Mouse (Mus musculus) layer of hippocampus, adult 11-12 months (tissue): ENCODE measurements around the gene Hoxa7.

Source experiments
- DNase-seq: peaks from one replicate; pipeline ENCODE4 v3.0.0; 2022; ENCODE audit warnings: low spot score

Hoxa7 gene

DNA sequence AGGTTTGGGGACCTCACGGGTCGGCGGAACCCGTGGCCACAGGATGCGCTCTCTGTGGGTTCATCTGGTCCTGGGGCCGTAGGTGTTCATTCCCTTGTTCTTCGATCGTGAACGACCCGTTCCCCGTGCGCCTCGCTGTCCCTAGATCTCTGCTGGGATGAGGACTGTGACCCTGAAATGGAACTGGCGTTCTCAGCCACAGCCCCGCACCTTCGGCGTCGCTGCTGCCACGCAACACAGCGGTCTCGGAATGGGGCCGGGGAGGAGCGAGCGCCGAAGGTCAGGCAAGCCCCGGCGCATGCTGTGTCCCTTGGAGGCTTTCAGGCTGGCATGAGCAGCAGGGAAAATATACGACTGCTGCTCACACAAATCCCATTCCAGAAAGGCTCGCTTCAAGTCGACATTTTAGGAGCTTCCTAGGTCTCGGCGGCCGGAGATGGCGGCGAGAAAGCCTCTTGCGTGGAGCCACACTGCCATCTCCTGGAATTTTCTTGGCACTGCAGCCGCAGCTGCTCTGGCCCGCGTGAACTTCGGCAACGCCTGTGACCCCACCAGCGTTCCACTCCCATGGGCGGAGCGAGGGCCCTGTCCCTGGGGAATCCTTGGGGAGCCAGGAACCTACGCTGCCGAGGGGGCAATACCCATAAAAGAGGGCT, at the start of gene Hoxa7:
TSS of gene Hoxa7 (minus strand) at position 518 of the 656 bp plus-strand sequence.
- peak; percentile 81 for DNase-seq

- DNase-seq = peak; percentile 60
These were observed 49.1 kb upstream of the Hoxa7 start for GRCm38 (mm10) chr6:52270494-52271480.

DNA sequence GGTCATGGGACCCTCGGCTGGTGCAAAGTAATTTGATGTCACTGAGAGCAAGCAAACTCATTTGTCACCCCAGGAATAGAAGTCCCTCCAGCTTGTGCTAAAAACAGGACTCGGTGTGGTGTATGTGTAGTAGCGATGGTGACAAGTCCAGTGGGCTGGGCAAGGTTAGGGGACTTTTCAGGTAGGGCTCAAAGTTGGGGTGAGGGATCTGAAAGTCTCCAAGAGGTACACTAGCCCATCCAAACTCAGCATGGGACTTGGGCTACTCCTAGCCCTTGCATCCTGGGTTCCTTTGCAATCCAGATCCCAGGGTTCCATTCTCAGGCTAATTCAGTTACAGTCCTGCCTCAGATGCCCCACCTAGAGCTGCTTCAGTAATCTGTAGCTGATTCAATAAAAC, 47.1 kb upstream of the Hoxa7 start:
- DNase-seq = no peak

DNA sequence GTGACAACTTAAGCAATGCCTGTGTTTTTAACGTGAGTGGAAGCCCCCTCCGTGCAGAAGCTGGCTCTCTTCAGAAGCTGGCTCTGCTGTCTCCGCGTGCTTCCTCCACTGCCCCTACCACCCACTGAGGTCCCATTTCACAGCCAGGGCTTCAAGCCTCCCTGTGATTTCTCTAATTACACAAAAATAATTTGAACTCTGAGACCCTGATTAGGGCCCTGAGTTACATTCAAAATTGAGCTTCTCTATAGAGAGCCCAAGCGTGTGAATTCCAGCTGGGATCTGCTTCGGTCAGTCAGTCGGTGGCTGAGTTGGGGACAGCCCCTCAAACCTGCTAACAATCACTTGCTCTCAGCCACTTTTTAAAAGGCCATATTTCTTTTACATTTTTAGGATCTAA, 46.7 kb upstream of the Hoxa7 start:
- DNase-seq = no peak

- DNase-seq = no peak
These were observed 46.0 kb upstream of the Hoxa7 start for GRCm38 (mm10) chr6:52267691-52268090.

DNA sequence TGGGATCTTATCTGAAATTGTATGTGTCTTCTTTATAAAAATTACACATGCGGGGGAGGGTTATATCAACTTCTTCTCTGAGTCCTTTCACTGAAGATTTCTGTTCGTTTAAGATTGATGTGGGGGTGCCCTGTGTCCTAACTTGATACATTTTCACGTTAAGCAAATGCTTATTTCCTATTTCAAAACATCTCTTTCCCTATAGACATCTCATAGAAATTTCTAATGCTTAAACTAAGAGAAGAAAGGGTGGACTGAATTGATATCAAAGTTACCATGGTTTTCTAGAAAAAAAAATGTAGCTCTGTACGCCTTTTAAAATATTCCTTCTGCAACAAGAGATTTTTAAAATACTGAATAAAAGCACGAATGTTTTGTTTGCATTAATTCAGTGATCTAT, 45.6 kb upstream of the Hoxa7 start:
- no peak for DNase-seq

DNA sequence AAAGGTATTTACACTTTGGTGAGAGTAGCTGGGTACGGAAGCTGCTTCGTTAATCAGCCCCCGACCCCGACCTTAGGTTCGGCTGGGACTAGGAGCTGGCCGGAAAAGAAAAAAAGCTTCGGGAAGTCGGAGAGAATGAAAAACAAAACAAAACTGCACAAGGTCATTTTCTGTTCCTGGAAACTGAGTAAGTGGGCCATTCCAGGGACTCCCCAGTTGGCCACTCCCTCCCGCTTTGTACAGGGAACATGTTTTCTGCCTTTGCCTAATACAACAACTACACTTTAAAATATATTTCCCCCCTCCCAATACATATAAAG, 45.0 kb upstream of the Hoxa7 start:
- no peak for DNase-seq

GRCm38 (mm10) chr6:52265913-52266665, 44.4 kb upstream of the Hoxa7 start:
- DNase-seq = no peak

DNA sequence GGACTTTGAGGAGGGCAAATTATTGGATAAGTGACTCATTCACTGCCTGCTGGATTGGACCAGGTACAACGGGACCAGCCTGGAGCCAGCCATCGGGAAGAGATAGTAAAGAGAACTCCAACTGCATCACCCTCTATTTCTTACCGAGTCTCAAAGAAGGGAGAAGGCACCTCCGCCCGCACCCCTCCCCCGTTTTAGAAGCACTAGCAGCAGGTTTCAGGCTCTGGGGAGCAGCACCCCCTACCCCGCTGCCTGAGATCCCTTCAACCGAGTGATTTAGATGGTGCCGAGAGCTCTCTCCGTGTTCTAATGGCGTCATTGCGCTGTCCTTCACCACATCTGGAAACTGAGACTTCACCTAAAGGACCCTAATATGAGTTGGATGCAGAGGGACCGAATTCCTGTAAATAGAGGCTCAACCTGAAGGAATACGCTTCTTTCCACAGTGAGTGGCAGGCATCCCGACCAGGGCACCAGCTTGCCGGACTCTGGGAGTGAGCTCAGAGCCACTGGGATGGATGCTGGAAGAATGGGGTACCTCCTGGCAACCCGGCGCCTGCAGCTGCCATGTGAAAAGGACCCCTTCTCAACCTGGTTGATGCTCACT, 43.8 kb upstream of the Hoxa7 start:
- DNase-seq = no peak

DNA sequence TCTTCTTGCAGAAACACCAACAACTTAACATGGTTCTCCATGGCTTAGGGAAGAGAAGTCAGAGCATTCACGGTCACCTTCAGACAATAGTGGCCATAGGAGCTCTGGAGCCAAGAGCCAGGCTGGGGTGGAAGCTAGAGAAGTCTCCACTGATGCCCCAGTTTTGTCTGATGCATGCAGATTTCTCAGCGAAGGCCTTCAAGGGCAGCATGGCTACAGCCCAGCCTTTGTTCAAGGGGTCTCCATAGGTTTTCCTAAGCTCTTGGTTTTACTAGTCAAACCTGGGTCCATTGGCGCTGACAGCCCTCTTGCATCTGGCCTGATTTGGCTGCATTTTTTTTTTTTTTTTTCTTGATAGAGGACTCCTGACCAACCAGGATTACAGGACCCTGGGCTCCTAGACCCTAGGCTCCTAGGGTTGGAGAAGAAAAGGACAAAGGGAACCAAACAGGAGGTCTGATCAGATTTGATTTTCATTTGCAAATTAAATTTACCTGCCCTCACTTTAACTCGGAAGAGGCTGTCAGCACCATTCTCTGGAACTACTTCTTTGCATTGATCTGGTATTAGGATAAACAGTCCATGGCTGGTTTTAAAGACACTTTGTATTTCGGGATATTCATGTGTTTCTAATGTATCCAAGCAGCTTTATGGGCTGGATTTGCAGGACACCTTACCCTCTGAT, 42.6 kb upstream of the Hoxa7 start:
- DNase-seq = no peak

GRCm38 (mm10) chr6:52263321-52263585, 41.6 kb upstream of the Hoxa7 start:
- DNase-seq = no peak

GRCm38 (mm10) chr6:52262463-52263320, 41.0 kb upstream of the Hoxa7 start:
- no peak for DNase-seq

GRCm38 (mm10) chr6:52261751-52262462, 40.3 kb upstream of the Hoxa7 start:
- DNase-seq = no peak

GRCm38 (mm10) chr6:52260654-52261575, 39.3 kb upstream of the Hoxa7 start, which contains the start of gene Hoxa13:
Gene Hoxa13, minus strand, starts transcription at chr6:52260880.
- DNase-seq = no peak

GRCm38 (mm10) chr6:52259811-52260261, 38.2 kb upstream of the Hoxa7 start:
- DNase-seq = no peak

DNA sequence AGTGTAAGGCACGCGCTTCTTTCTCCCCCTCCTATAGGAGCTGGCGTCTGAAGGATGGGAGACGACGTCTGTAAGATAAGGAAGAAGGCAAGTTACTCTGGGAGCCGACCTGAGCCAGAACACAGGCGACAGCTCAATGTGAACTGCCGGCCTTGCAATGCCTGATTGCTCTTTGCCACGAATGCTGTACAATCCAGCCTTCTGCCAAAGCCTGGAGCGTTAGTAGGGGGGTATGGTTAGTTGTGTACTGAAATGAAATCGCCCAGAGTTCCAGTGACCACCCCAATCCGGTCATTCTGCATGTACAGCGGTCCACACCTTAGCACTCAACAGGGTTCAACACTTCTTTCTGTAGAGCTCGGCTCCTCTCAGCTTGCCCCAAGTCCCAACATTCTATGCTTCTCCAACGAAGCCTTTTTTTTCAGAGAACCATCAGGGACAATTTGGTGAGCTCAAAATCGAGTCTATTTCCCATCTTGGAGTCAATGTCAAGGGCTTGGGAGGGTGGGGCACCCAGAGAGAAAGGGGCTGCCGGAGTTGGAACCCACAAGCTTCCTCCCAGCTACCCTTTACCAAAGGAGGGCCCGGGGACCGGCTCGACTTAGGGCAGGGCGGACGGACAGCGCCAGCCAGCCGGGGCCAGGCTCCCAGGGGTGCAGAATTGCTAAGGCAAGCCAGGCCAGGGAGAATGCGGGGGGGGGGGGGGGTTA, 37.6 kb upstream of the Hoxa7 start:
- DNase-seq = no peak

DNA sequence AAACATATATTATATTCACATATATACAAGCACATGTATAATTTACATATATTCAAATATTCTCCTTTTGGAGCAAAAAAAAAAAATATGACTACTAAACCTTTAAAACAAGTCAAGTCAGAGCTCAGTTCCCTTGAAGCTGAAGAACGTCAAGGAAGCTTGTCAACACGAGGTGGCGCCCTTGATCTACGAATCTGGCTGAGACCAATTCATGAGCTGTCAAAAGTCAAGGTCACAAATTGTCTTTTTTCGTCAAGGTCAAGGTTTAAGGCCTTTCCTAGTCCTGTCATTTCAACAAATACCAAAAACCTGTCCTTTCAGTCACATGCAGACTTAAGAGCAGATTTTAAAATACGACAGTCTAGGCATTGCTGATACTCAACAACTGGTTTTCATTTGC, 35.3 kb upstream of the Hoxa7 start:
- peak; percentile 76 for DNase-seq
